Mouse (Mus musculus) hindbrain, embryonic 11.5 days (tissue): ENCODE results near the gene Prm3. TPM values are rescaled to one million over a fixed set of nuclear protein-coding genes. Genes with fewer than 3 reads are reported as not detected.

Experiments used
- ATAC-seq: fragments of 200-750 bp; cut with Nextera tagmentation; 2 replicates; pipeline ENCODE4 v1.8.0; 2017; ENCODE audit warnings: mild to moderate bottlenecking, moderate TSS enrichment, moderate library complexity; ENCODE audit not compliant: low FRiP score
- DNase-seq: peaks from one replicate; pipeline ENCODE4 v3.0.0-alpha.2; 2015; ENCODE audit warnings: low spot score
- H3K27ac ChIP-seq: fragments of 300-500 bp; sonication (generic); 2 replicates; pipeline ENCODE4 v1.5.1; 2014; ENCODE audit warnings: mild to moderate bottlenecking, low read depth, low read length
- H3K27me3 ChIP-seq: fragments of 300-500 bp; sonication (generic); 2 replicates; pipeline ENCODE4 v1.6.1; 2014; ENCODE audit warnings: mild to moderate bottlenecking, low read length, moderate library complexity, mixed read lengths; ENCODE audit not compliant: control insufficient read depth, insufficient read depth
- H3K36me3 ChIP-seq: fragments of 300-500 bp; sonication (generic); 2 replicates; pipeline ENCODE4 v1.6.1; 2014; ENCODE audit warnings: mild to moderate bottlenecking, low read length, moderate library complexity, mixed read lengths; ENCODE audit not compliant: control insufficient read depth, insufficient read depth
- H3K4me1 ChIP-seq: fragments of 300-500 bp; sonication (generic); replicated peaks from 2 replicates; pipeline ENCODE4 v1.6.1; 2014; ENCODE audit warnings: low read length, mixed read lengths; ENCODE audit not compliant: control insufficient read depth, insufficient read depth
- H3K4me2 ChIP-seq: fragments of 300-500 bp; sonication (generic); replicated peaks from 2 replicates; pipeline ENCODE4 v1.6.1; 2014; ENCODE audit warnings: mild to moderate bottlenecking, low read depth, low read length
- H3K4me3 ChIP-seq: fragments of 300-500 bp; sonication (generic); 2 replicates; pipeline ENCODE4 v1.5.1; 2014; ENCODE audit warnings: low read depth, low read length
- H3K9ac ChIP-seq: fragments of 300-500 bp; sonication (generic); 2 replicates; pipeline ENCODE4 v1.6.1; 2014; ENCODE audit warnings: low read depth, low read length
- H3K9me3 ChIP-seq: fragments of 300-500 bp; sonication (generic); 2 replicates; pipeline ENCODE4 v1.6.1; 2016; ENCODE audit warnings: low read length; ENCODE audit not compliant: control insufficient read depth
- WGBS: fragments of 180-500 bp; shearing (Covaris S2); extraction: QIAGEN DNeasy Blood & Tissue Kit; methylation state at CpG from one replicate; pipeline ENCODE4 v1.1.7; 2014; 5-methylcytosine and 5-hydroxymethylcytosine counted together
- polyA plus RNA-seq: library from polyadenylated mRNA; unstranded; fragments of >200 nt; fragmentation: Nextera tagmentation; extraction: Ambion mirVana; gene quantifications from 2 replicates; pipeline ENCODE4 v1.2.1, GENCODE M21; 2014

Prm3 gene
- not detected in 2 replicates for polyA plus RNA-seq

GRCm38 (mm10) chr16:10790702-10791101 is at the start of gene Prm3:
Gene Prm3, minus strand, starts transcription at chr16:10790914.
- H3K27me3 ChIP-seq: no peaks in the 10 kb centered on the region
- H3K9ac ChIP-seq: no peak within 1 kb of the TSS
- ATAC-seq (no peak), DNase-seq (no peak)
- H3K9me3 ChIP-seq: no peaks in the 10 kb centered on the region
- H3K4me1 ChIP-seq: no peaks in the 10 kb centered on the region; the same call in 1 of the 2 replicates
- H3K36me3 ChIP-seq: no peaks in the 10 kb centered on the region
- H3K4me2 ChIP-seq: no peak within 1 kb of the TSS
- no peak within 1 kb of the TSS for H3K4me3 ChIP-seq
- H3K27ac ChIP-seq: no peak within 1 kb of the TSS
- WGBS: 73% methylated on average over 9 of the region's 9 CpGs

GRCm38 (mm10) chr16:10840018-10840417 is 49.3 kb upstream of the Prm3 start:
- DNase-seq (no peak), ATAC-seq (no peak)
- Histone ChIP-seq H3K36me3 (no peaks in the 10 kb centered on the region), H3K4me2 (no peak overlapping the region), H3K9ac (no peak overlapping the region), H3K9me3 (no peaks in the 10 kb centered on the region), H3K4me1 (peaks cover 8% of the 10 kb centered on the region; the same call in 1 of the 2 replicates), H3K27ac (no peak overlapping the region), H3K4me3 (no peak overlapping the region), H3K27me3 (no peaks in the 10 kb centered on the region)
- 90% methylated on average over 10 of the region's 14 CpGs for whole genome bisulfite sequencing

GRCm38 (mm10) chr16:10838487-10839245 is 48.0 kb upstream of the Prm3 start:
- H3K4me2 ChIP-seq: no peak overlapping the region
- no peak overlapping the region for H3K9ac ChIP-seq
- no peaks in the 10 kb centered on the region for H3K36me3 ChIP-seq
- DNase-seq (peak; percentile 18), ATAC-seq (no peak)
- no peak overlapping the region for H3K27ac ChIP-seq
- H3K27me3 ChIP-seq: no peaks in the 10 kb centered on the region
- no peak overlapping the region for H3K4me3 ChIP-seq
- H3K4me1 ChIP-seq: peaks cover 5% of the 10 kb centered on the region; the same call in 1 of the 2 replicates
- 43% methylated on average over 10 of the region's 10 CpGs for WGBS
- H3K9me3 ChIP-seq: no peaks in the 10 kb centered on the region

- Histone ChIP-seq H3K4me2 (no peak overlapping the region), H3K27me3 (no peaks in the 10 kb centered on the region), H3K9me3 (no peaks in the 10 kb centered on the region), H3K4me3 (no peak overlapping the region), H3K36me3 (no peaks in the 10 kb centered on the region), H3K4me1 (peaks cover 3% of the 10 kb centered on the region; the same call in 1 of the 2 replicates), H3K9ac (no peak overlapping the region), H3K27ac (no peak overlapping the region)
- ATAC-seq (no peak), DNase-seq (no peak)
- 82% methylated on average over 1 of the region's 1 CpGs for WGBS
Measured at GRCm38 (mm10) chr16:10837903-10838302, 47.2 kb upstream of the Prm3 start.

GRCm38 (mm10) chr16:10837250-10837649 is 46.5 kb upstream of the Prm3 start:
- WGBS: 86% methylated on average over 3 of the region's 3 CpGs
- Histone ChIP-seq H3K4me1 (peaks cover 3% of the 10 kb centered on the region; the same call in 1 of the 2 replicates), H3K9ac (no peak overlapping the region), H3K36me3 (no peaks in the 10 kb centered on the region), H3K27me3 (no peaks in the 10 kb centered on the region), H3K4me3 (no peak overlapping the region), H3K4me2 (no peak overlapping the region), H3K9me3 (no peaks in the 10 kb centered on the region), H3K27ac (no peak overlapping the region)
- DNase-seq (no peak), ATAC-seq (no peak)

- H3K36me3 ChIP-seq: no peaks in the 10 kb centered on the region
- peaks cover 3% of the 10 kb centered on the region; the same call in 1 of the 2 replicates for H3K4me1 ChIP-seq
- no peaks in the 10 kb centered on the region for H3K9me3 ChIP-seq
- ATAC-seq (no peak), DNase-seq (no peak)
- no peak overlapping the region for H3K27ac ChIP-seq
- no peak overlapping the region for H3K9ac ChIP-seq
- 87% methylated on average over 3 of the region's 3 CpGs for WGBS
- no peak overlapping the region for H3K4me3 ChIP-seq
- no peaks in the 10 kb centered on the region for H3K27me3 ChIP-seq
- no peak overlapping the region for H3K4me2 ChIP-seq
Measured at GRCm38 (mm10) chr16:10836388-10836787, 45.7 kb upstream of the Prm3 start.

GRCm38 (mm10) chr16:10834911-10835587 is 44.3 kb upstream of the Prm3 start, which contains the start of gene Rmi2:
Gene Rmi2, plus strand, starts transcription at chr16:10835059.
- H3K36me3 ChIP-seq: no peaks in the 10 kb centered on the region

GRCm38 (mm10) chr16:10834542-10834910 is 43.8 kb upstream of the Prm3 start:
- H3K9ac ChIP-seq: peak overlapping the region; percentile 78; the same call in 1 of the 2 replicates
- no peaks in the 10 kb centered on the region for H3K36me3 ChIP-seq
- no peaks in the 10 kb centered on the region for H3K27me3 ChIP-seq
- no peaks in the 10 kb centered on the region for H3K9me3 ChIP-seq
- peaks cover 3% of the 10 kb centered on the region; the same call in 1 of the 2 replicates for H3K4me1 ChIP-seq
- peak overlapping the region; percentile 94 for H3K4me2 ChIP-seq
- DNase-seq (no peak), ATAC-seq (peak; percentile 12; the same call in 1 of the 2 replicates)
- 13% methylated on average over 12 of the region's 12 CpGs for WGBS
- H3K27ac ChIP-seq: no peak overlapping the region
- peak overlapping the region; percentile 85 for H3K4me3 ChIP-seq

More at GRCm38 (mm10) chr16:10834911-10835587, 44.3 kb upstream of the Prm3 start, which contains the start of gene Rmi2:
- H3K4me3 ChIP-seq: peak within 1 kb of the TSS; percentile 85
- H3K27me3 ChIP-seq: no peaks in the 10 kb centered on the region
- peak within 1 kb of the TSS; percentile 94 for H3K4me2 ChIP-seq
- ATAC-seq (peak; percentile 94), DNase-seq (peak; percentile 89)
- H3K9me3 ChIP-seq: no peaks in the 10 kb centered on the region
- H3K4me1 ChIP-seq: peaks cover 3% of the 10 kb centered on the region; the same call in 1 of the 2 replicates
- under 1% methylated on average over 57 of the region's 69 CpGs for WGBS
- peak within 1 kb of the TSS; percentile 78 for H3K9ac ChIP-seq
- H3K27ac ChIP-seq: no peak within 1 kb of the TSS
